Mouse (Mus musculus): ENCODE measurements around the gene Pigk. TPM values are rescaled to one million over a fixed set of nuclear protein-coding genes. Genes with fewer than 3 reads are reported as not detected.
"Not testable (repeated sequence)": the region's sequence is repeated elsewhere in the genome, so short reads cannot be mapped to it uniquely, and the experiment has no call there.

Pigk gene
- polyA plus RNA-seq, 1 experiment from 2014 or later: 23.8 TPM

GRCm38 (mm10) chr3:152669783-152670182, 44.1 kb upstream of the Pigk start:
- DNase-seq (no peak), ATAC-seq (no peak)
- Histone ChIP-seq H3K4me1 (ENCODE audit: insufficient read depth) (no peaks in the 10 kb centered on the region; the same call in 1 of the 2 replicates), H3K9me3 (ENCODE audit: low read length) (no peaks in the 10 kb centered on the region), H3K9ac (replicated peaks) (no peak overlapping the region), H3K27ac (ENCODE audit: low read depth) (no peak overlapping the region), H3K4me3 (ENCODE audit: low read depth, low read length) (no peak overlapping the region), H3K4me2 (ENCODE audit: low read depth, low read length) (no peak overlapping the region), H3K36me3 (replicated peaks; ENCODE audit: insufficient read depth, low read length) (no peaks in the 10 kb centered on the region), H3K27me3 (ENCODE audit: insufficient read depth, low read length) (peaks cover 24% of the 10 kb centered on the region)
- 74% methylated on average over 3 of the region's 3 CpGs for WGBS (ENCODE audit: insufficient replicate concordance)
- TF ChIP-seq CTCF (IDR thresholded peaks at IDR 0.05; ENCODE audit: low read depth): no peak
- no peak for TF ChIP-seq EP300 (IDR thresholded peaks at IDR 0.05; ENCODE audit: low read depth)

- 59% methylated on average over 6 of the region's 6 CpGs for WGBS (ENCODE audit: insufficient replicate concordance)
- Histone ChIP-seq H3K4me3 (ENCODE audit: low read depth, low read length) (no peak overlapping the region), H3K9ac (replicated peaks) (no peak overlapping the region), H3K4me2 (ENCODE audit: low read depth, low read length) (no peak overlapping the region), H3K36me3 (replicated peaks; ENCODE audit: insufficient read depth, low read length) (no peaks in the 10 kb centered on the region), H3K9me3 (ENCODE audit: low read length) (no peaks in the 10 kb centered on the region), H3K4me1 (ENCODE audit: insufficient read depth) (no peaks in the 10 kb centered on the region), H3K27ac (ENCODE audit: low read depth) (no peak overlapping the region), H3K27me3 (ENCODE audit: insufficient read depth, low read length) (no peaks in the 10 kb centered on the region)
- DNase-seq: no peak
- ATAC-seq: no peak
- TF ChIP-seq CTCF (IDR thresholded peaks at IDR 0.05; ENCODE audit: low read depth) (no peak), EP300 (IDR thresholded peaks at IDR 0.05; ENCODE audit: low read depth) (no peak)
Measured at GRCm38 (mm10) chr3:152674663-152675062, 39.2 kb upstream of the Pigk start.

- H3K27ac ChIP-seq (ENCODE audit: low read depth): no peak overlapping the region
- H3K4me3 ChIP-seq (ENCODE audit: low read depth, low read length): no peak overlapping the region
- H3K36me3 ChIP-seq (replicated peaks; ENCODE audit: insufficient read depth, low read length): no peaks in the 10 kb centered on the region
- H3K4me2 ChIP-seq (ENCODE audit: low read depth, low read length): no peak overlapping the region
- ATAC-seq (no peak), DNase-seq (no peak)
- no peaks in the 10 kb centered on the region for H3K27me3 ChIP-seq (ENCODE audit: insufficient read depth, low read length)
- no peak for TF ChIP-seq EP300 (IDR thresholded peaks at IDR 0.05; ENCODE audit: low read depth)
- no peak for TF ChIP-seq CTCF (IDR thresholded peaks at IDR 0.05; ENCODE audit: low read depth)
- no peaks in the 10 kb centered on the region for H3K9me3 ChIP-seq (ENCODE audit: low read length)
- H3K9ac ChIP-seq (replicated peaks): no peak overlapping the region
- no peaks in the 10 kb centered on the region for H3K4me1 ChIP-seq (ENCODE audit: insufficient read depth)
- WGBS (ENCODE audit: insufficient replicate concordance): 75% methylated on average over 5 of the region's 5 CpGs
Measured at GRCm38 (mm10) chr3:152688532-152688931, 25.4 kb upstream of the Pigk start.

GRCm38 (mm10) chr3:152689105-152689504, 24.8 kb upstream of the Pigk start:
- 69% methylated on average over 9 of the region's 9 CpGs for WGBS (ENCODE audit: insufficient replicate concordance)
- no peak for TF ChIP-seq CTCF (IDR thresholded peaks at IDR 0.05; ENCODE audit: low read depth)
- no peak for TF ChIP-seq EP300 (IDR thresholded peaks at IDR 0.05; ENCODE audit: low read depth)
- no peaks in the 10 kb centered on the region for H3K36me3 ChIP-seq (replicated peaks; ENCODE audit: insufficient read depth, low read length)
- ATAC-seq: no peak
- H3K9ac ChIP-seq (replicated peaks): no peak overlapping the region
- H3K9me3 ChIP-seq (ENCODE audit: low read length): no peaks in the 10 kb centered on the region
- no peak for DNase-seq
- no peaks in the 10 kb centered on the region for H3K4me1 ChIP-seq (ENCODE audit: insufficient read depth)
- no peak overlapping the region for H3K4me2 ChIP-seq (ENCODE audit: low read depth, low read length)
- no peak overlapping the region for H3K27ac ChIP-seq (ENCODE audit: low read depth)
- H3K27me3 ChIP-seq (ENCODE audit: insufficient read depth, low read length): no peaks in the 10 kb centered on the region
- no peak overlapping the region for H3K4me3 ChIP-seq (ENCODE audit: low read depth, low read length)

- no peaks in the 10 kb centered on the region for H3K4me1 ChIP-seq (ENCODE audit: insufficient read depth)
- no peak overlapping the region for H3K4me2 ChIP-seq (ENCODE audit: low read depth, low read length)
- no peaks in the 10 kb centered on the region for H3K9me3 ChIP-seq (ENCODE audit: low read length)
- H3K9ac ChIP-seq (replicated peaks): no peak overlapping the region
- no peak overlapping the region for H3K27ac ChIP-seq (ENCODE audit: low read depth)
- H3K27me3 ChIP-seq (ENCODE audit: insufficient read depth, low read length): no peaks in the 10 kb centered on the region
- TF ChIP-seq CTCF (IDR thresholded peaks at IDR 0.05; ENCODE audit: low read depth): no peak
- TF ChIP-seq EP300 (IDR thresholded peaks at IDR 0.05; ENCODE audit: low read depth): no peak
- no peaks in the 10 kb centered on the region for H3K36me3 ChIP-seq (replicated peaks; ENCODE audit: insufficient read depth, low read length)
- 80% methylated on average over 3 of the region's 3 CpGs for WGBS (ENCODE audit: insufficient replicate concordance)
- no peak overlapping the region for H3K4me3 ChIP-seq (ENCODE audit: low read depth, low read length)
- ATAC-seq (no peak), DNase-seq (no peak)
Measured at GRCm38 (mm10) chr3:152694950-152695349, 18.9 kb upstream of the Pigk start.

DNA sequence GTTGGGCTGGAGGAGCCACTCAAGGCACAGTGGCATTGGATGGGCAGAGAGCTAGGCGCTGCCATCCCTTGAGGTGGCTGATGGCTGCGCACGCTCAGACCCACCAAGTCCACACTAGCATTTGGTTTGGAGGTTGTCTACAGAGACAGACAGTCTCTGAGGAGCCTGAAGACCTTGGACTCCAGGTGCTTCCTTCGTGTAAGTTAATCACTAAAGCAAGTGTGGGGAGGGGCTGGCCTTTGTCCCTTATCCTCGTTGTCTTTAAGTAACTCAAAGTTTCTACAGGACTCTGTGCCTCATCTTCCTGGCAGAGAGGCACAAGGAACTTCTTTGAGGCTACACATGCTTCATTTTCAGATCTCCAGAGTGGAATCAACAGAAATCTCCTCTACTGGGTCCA, 15.9 kb upstream of the Pigk start:
- no peak overlapping the region for H3K27ac ChIP-seq (ENCODE audit: low read depth)
- WGBS (ENCODE audit: insufficient replicate concordance): 71% methylated on average over 5 of the region's 5 CpGs
- DNase-seq (no peak), ATAC-seq (no peak)
- H3K36me3 ChIP-seq (replicated peaks; ENCODE audit: insufficient read depth, low read length): no peaks in the 10 kb centered on the region
- no peak overlapping the region for H3K9ac ChIP-seq (replicated peaks)
- H3K4me2 ChIP-seq (ENCODE audit: low read depth, low read length): no peak overlapping the region
- H3K4me1 ChIP-seq (ENCODE audit: insufficient read depth): no peaks in the 10 kb centered on the region
- no peak for TF ChIP-seq EP300 (IDR thresholded peaks at IDR 0.05; ENCODE audit: low read depth)
- no peak for TF ChIP-seq CTCF (IDR thresholded peaks at IDR 0.05; ENCODE audit: low read depth)
- no peak overlapping the region for H3K4me3 ChIP-seq (ENCODE audit: low read depth, low read length)
- H3K9me3 ChIP-seq (ENCODE audit: low read length): no peaks in the 10 kb centered on the region
- no peaks in the 10 kb centered on the region for H3K27me3 ChIP-seq (ENCODE audit: insufficient read depth, low read length)

- TF ChIP-seq EP300 (IDR thresholded peaks at IDR 0.05; ENCODE audit: low read depth) (no peak), CTCF (IDR thresholded peaks at IDR 0.05; ENCODE audit: low read depth) (no peak)
- no peak overlapping the region for H3K9ac ChIP-seq (replicated peaks)
- 58% methylated on average over 8 of the region's 8 CpGs for WGBS (ENCODE audit: insufficient replicate concordance)
- no peaks in the 10 kb centered on the region for H3K27me3 ChIP-seq (ENCODE audit: insufficient read depth, low read length)
- no peaks in the 10 kb centered on the region for H3K9me3 ChIP-seq (ENCODE audit: low read length)
- no peak overlapping the region for H3K4me2 ChIP-seq (ENCODE audit: low read depth, low read length)
- H3K36me3 ChIP-seq (replicated peaks; ENCODE audit: insufficient read depth, low read length): no peaks in the 10 kb centered on the region
- ATAC-seq (no peak), DNase-seq (no peak)
- no peak overlapping the region for H3K4me3 ChIP-seq (ENCODE audit: low read depth, low read length)
- no peaks in the 10 kb centered on the region for H3K4me1 ChIP-seq (ENCODE audit: insufficient read depth)
- no peak overlapping the region for H3K27ac ChIP-seq (ENCODE audit: low read depth)
Measured at GRCm38 (mm10) chr3:152699261-152699660, 14.6 kb upstream of the Pigk start.

- not testable (repeated sequence) for H3K4me3 ChIP-seq (ENCODE audit: low read depth, low read length); H3K27ac ChIP-seq (ENCODE audit: low read depth); H3K9me3 ChIP-seq (ENCODE audit: low read length); H3K4me2 ChIP-seq (ENCODE audit: low read depth, low read length); H3K27me3 ChIP-seq (ENCODE audit: insufficient read depth, low read length); H3K9ac ChIP-seq (replicated peaks); H3K36me3 ChIP-seq (replicated peaks; ENCODE audit: insufficient read depth, low read length); DNase-seq; H3K4me1 ChIP-seq (ENCODE audit: insufficient read depth)
- 0 out of 2 replicates have a peak, but pooled peaks have one; percentile 31 for ATAC-seq
- WGBS (ENCODE audit: insufficient replicate concordance): 78% methylated on average over 8 of the region's 8 CpGs
Measured at GRCm38 (mm10) chr3:152701536-152701935, 12.4 kb upstream of the Pigk start.
